Mouse (Mus musculus) megakaryocyte, embryonic 14.5 days (primary cell): ENCODE results near the gene Gstp2.

Experiments used
- FLI1 ChIP-seq: IDR thresholded peaks from 2 replicates; pipeline ENCODE4 v1.6.1; 2012; ENCODE audit warnings: low read length, inconsistent platforms, mixed read lengths
- GATA1 ChIP-seq: IDR thresholded peaks from 3 replicates; pipeline ENCODE4 v1.6.1; 2012; ENCODE audit warnings: mixed read lengths, low read length, inconsistent platforms, borderline replicate concordance

GRCm38 (mm10) chr19:4058581-4058980 is 12.8 kb upstream of the Gstp2 start:
- TF ChIP-seq FLI1 (no peak), GATA1 (no peak)
